Mouse (Mus musculus): ENCODE measurements at regions not wholly inside any gene's neighbourhood (a gene's known extent, or its start where the extent isn't known, plus 50 kb on each side); places are given as distances from the start of the nearest gene placed in this dataset.
"Not testable (repeated sequence)": the region's sequence is repeated elsewhere in the genome, so short reads cannot be mapped to it uniquely, and the experiment has no call there.

DNA sequence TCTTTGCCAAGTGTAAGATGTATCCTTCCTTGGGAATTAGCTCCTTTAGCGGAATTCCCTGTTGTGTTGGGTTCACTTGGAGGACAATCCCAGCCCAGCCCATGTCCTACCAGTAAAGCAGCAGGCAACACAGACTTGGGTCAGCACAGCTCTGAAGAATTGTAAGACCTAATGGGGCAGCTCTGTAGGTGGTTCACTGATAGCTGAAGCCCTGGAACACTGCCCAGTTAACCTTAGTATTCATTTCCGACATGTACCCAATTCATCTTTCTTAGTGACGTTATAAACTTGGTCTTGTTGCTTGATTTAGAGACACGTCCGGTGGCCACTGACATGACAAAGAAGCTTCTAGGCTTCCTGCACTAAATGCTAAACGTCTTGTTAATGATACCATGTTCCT is 90.9 kb upstream of the Ccdc122 start:
- H3K9me3 ChIP-seq (ENCODE audit: control insufficient read depth, low read length) = no peaks in the 10 kb centered on the region
- H3K27ac ChIP-seq (ENCODE audit: low read depth, low read length) = no peak overlapping the region
- peaks cover 6% of the 10 kb centered on the region; the same call in 1 of the 2 replicates for H3K4me1 ChIP-seq (ENCODE audit: control insufficient read depth, insufficient read depth, low read length)
- H3K4me3 ChIP-seq (ENCODE audit: low read depth, low read length) = no peak overlapping the region
- 56% methylated on average over 6 of the region's 6 CpGs for WGBS
- H3K4me2 ChIP-seq (ENCODE audit: low read depth, low read length) = no peak overlapping the region
- no peaks in the 10 kb centered on the region for H3K36me3 ChIP-seq (ENCODE audit: control insufficient read depth, insufficient read depth, low read length)
- no peaks in the 10 kb centered on the region for H3K27me3 ChIP-seq (ENCODE audit: control insufficient read depth, insufficient read depth, low read length)
- H3K9ac ChIP-seq (replicated peaks; ENCODE audit: low read depth, low read length) = no peak overlapping the region
- ATAC-seq (ENCODE audit: low read depth) = no peak

DNA sequence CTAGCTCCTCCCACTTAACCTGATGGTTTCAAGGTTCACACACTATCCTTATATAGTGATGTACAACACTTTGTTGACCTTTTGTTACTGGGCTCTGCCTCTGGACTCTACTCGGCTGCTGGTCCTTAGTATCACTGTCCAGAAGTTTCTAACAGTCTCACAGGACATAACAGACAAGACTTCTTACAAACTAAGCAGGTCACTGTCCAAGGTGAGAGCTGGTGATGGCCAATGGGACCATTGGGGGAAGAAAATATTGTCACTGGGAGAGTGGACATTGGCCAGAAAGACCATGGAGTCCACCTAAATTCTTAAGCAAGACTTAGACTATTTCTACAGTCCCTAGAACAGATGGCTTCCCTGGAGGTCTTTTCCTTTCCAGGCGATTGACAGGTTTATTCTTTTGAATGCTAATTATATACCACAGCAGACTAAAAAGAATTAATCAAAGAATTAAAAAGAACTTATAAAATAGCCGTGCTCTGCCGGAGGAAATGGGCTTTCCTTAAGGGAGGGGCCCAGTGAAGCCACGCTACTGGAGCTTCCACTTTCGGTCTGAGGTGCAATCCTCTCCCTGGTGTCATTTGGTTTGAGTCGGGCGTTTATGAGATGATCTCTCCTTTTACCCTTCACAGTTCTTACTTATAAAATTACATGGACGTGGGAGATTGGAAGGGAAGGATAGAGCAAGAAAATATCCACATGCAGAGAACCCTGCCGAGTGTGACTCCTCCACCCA is 94.9 kb upstream of the Ccdc122 start:
- H3K4me2 ChIP-seq (ENCODE audit: low read depth, low read length) = no peak overlapping the region
- H3K36me3 ChIP-seq (ENCODE audit: control insufficient read depth, insufficient read depth, low read length) = no peaks in the 10 kb centered on the region
- no peak for ATAC-seq (ENCODE audit: low read depth)
- no peak overlapping the region for H3K27ac ChIP-seq (ENCODE audit: low read depth, low read length)
- no peaks in the 10 kb centered on the region for H3K9me3 ChIP-seq (ENCODE audit: control insufficient read depth, low read length)
- no peak overlapping the region for H3K9ac ChIP-seq (replicated peaks; ENCODE audit: low read depth, low read length)
- H3K4me1 ChIP-seq (ENCODE audit: control insufficient read depth, insufficient read depth, low read length) = no peaks in the 10 kb centered on the region
- H3K4me3 ChIP-seq (ENCODE audit: low read depth, low read length) = no peak overlapping the region
- H3K27me3 ChIP-seq (ENCODE audit: control insufficient read depth, insufficient read depth, low read length) = no peaks in the 10 kb centered on the region
- 84% methylated on average over 10 of the region's 10 CpGs for WGBS

DNA sequence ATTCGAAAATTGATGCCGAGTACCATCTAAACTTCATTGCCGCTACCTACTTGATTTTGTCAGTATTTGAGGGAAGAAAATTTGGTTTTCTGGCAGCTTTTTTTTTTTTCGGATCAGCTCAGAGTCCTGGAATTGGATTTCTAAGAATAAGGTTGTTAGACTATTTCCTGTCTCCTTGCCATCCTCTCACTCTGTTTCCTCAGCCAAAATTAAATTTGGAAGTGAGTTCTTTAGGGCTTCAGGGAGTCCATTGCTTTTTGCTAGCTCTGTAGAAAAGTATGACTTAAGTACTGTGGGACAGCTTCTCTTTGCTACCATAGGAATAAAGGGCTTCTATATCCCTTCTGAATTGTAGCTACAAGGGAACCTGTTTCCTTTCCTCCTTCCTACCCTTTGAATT is 96.1 kb upstream of the Ccdc122 start:
- Histone ChIP-seq H3K9me3 (ENCODE audit: control insufficient read depth, low read length) (no peaks in the 10 kb centered on the region), H3K4me3 (ENCODE audit: low read depth, low read length) (no peak overlapping the region), H3K27ac (ENCODE audit: low read depth, low read length) (no peak overlapping the region), H3K36me3 (ENCODE audit: control insufficient read depth, insufficient read depth, low read length) (no peaks in the 10 kb centered on the region), H3K4me1 (ENCODE audit: control insufficient read depth, insufficient read depth, low read length) (no peaks in the 10 kb centered on the region), H3K27me3 (ENCODE audit: control insufficient read depth, insufficient read depth, low read length) (no peaks in the 10 kb centered on the region), H3K4me2 (ENCODE audit: low read depth, low read length) (no peak overlapping the region), H3K9ac (replicated peaks; ENCODE audit: low read depth, low read length) (no peak overlapping the region)
- no peak for ATAC-seq (ENCODE audit: low read depth)
- WGBS = 93% methylated on average over 4 of the region's 4 CpGs

DNA sequence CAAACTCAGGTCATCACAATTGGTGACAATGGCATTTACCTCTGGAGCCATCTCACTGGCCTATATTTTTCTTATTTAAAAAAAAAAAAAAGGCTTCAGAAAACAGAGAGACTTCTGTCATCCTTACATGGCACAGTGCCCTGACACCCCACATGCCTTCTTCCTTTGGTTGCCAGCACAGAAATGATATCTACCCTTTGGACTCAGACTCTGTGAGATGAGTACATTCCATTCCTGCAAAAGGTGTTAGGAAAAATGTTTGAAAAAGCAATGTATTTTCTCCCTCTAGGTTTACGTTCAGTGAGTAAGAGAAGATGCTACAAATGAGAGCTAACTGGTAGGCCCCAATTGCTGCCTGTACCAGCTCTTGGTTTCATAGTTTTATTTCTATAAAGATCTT is 99.9 kb upstream of the Ccdc122 start:
- no peaks in the 10 kb centered on the region for H3K4me1 ChIP-seq (ENCODE audit: control insufficient read depth, insufficient read depth, low read length)
- H3K9ac ChIP-seq (replicated peaks; ENCODE audit: low read depth, low read length) = no peak overlapping the region
- no peaks in the 10 kb centered on the region for H3K27me3 ChIP-seq (ENCODE audit: control insufficient read depth, insufficient read depth, low read length)
- no peak overlapping the region for H3K4me2 ChIP-seq (ENCODE audit: low read depth, low read length)
- no peaks in the 10 kb centered on the region for H3K9me3 ChIP-seq (ENCODE audit: control insufficient read depth, low read length)
- no peaks in the 10 kb centered on the region for H3K36me3 ChIP-seq (ENCODE audit: control insufficient read depth, insufficient read depth, low read length)
- no peak for ATAC-seq (ENCODE audit: low read depth)
- H3K4me3 ChIP-seq (ENCODE audit: low read depth, low read length) = no peak overlapping the region
- no peak overlapping the region for H3K27ac ChIP-seq (ENCODE audit: low read depth, low read length)
- 90% methylated on average over 1 of the region's 1 CpGs for WGBS

DNA sequence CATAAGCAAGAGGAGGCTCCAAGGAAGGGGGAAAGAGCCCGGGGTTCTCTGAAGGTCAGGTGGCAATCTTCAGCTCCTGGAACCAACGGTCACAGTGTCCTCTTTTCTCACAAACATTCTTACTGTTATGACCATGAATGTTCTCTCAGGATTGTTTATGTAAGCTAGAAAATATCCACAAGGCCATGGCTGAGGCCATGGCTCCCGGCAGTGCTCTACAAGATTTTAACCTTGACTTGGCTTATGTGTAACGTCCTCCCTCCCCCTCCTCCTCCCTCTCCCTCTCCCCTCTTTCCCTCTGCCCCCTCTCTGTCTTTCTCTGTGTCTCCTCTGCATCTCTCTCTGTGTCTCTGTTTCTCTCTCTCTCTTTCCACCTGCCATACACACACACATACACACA is 100.5 kb upstream of the Ccdc122 start:
- H3K4me3 ChIP-seq (ENCODE audit: low read depth, low read length); H3K9ac ChIP-seq (replicated peaks; ENCODE audit: low read depth, low read length); H3K4me2 ChIP-seq (ENCODE audit: low read depth, low read length); H3K27ac ChIP-seq (ENCODE audit: low read depth, low read length); H3K9me3 ChIP-seq (ENCODE audit: control insufficient read depth, low read length); H3K4me1 ChIP-seq (ENCODE audit: control insufficient read depth, insufficient read depth, low read length); ATAC-seq (ENCODE audit: low read depth); H3K27me3 ChIP-seq (ENCODE audit: control insufficient read depth, insufficient read depth, low read length); H3K36me3 ChIP-seq (ENCODE audit: control insufficient read depth, insufficient read depth, low read length): not testable (repeated sequence)
- 68% methylated on average over 4 of the region's 4 CpGs for whole genome bisulfite sequencing

DNA sequence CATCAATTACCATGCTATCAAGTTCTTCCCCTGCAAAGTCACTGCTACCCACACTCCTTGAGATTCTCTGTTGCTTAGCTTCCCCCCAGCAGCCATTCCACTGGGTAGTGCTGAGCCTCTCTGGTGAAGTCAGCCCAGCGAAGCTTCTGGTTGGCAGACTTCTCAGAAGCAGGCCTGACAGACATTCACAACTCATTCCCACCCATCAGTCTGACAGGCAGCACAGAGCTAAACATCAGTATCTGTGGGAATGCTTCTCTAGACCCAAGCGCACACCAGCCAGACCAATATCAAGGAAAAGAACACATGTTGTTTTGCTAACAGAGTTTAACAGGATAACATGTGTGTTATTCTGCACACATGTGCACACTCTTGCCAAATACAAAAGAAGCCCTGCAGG is 101.1 kb upstream of the Ccdc122 start:
- Histone ChIP-seq H3K4me2 (ENCODE audit: low read depth, low read length) (no peak overlapping the region), H3K9me3 (ENCODE audit: control insufficient read depth, low read length) (no peaks in the 10 kb centered on the region), H3K4me1 (ENCODE audit: control insufficient read depth, insufficient read depth, low read length) (no peaks in the 10 kb centered on the region), H3K9ac (replicated peaks; ENCODE audit: low read depth, low read length) (no peak overlapping the region), H3K27ac (ENCODE audit: low read depth, low read length) (no peak overlapping the region), H3K36me3 (ENCODE audit: control insufficient read depth, insufficient read depth, low read length) (no peaks in the 10 kb centered on the region), H3K4me3 (ENCODE audit: low read depth, low read length) (no peak overlapping the region), H3K27me3 (ENCODE audit: control insufficient read depth, insufficient read depth, low read length) (no peaks in the 10 kb centered on the region)
- 90% methylated on average over 2 of the region's 2 CpGs for WGBS
- no peak for ATAC-seq (ENCODE audit: low read depth)

- no peaks in the 10 kb centered on the region for H3K36me3 ChIP-seq (ENCODE audit: control insufficient read depth, insufficient read depth, low read length)
- no peak overlapping the region for H3K4me2 ChIP-seq (ENCODE audit: low read depth, low read length)
- no peak overlapping the region for H3K4me3 ChIP-seq (ENCODE audit: low read depth, low read length)
- WGBS = 78% methylated on average over 6 of the region's 6 CpGs
- no peaks in the 10 kb centered on the region for H3K27me3 ChIP-seq (ENCODE audit: control insufficient read depth, insufficient read depth, low read length)
- no peaks in the 10 kb centered on the region for H3K4me1 ChIP-seq (ENCODE audit: control insufficient read depth, insufficient read depth, low read length)
- no peak for ATAC-seq (ENCODE audit: low read depth)
- no peak overlapping the region for H3K27ac ChIP-seq (ENCODE audit: low read depth, low read length)
- H3K9ac ChIP-seq (replicated peaks; ENCODE audit: low read depth, low read length) = no peak overlapping the region
- no peaks in the 10 kb centered on the region for H3K9me3 ChIP-seq (ENCODE audit: control insufficient read depth, low read length)
Measured at GRCm38 (mm10) chr14:76932890-76933289, 103.7 kb upstream of the Ccdc122 start.

DNA sequence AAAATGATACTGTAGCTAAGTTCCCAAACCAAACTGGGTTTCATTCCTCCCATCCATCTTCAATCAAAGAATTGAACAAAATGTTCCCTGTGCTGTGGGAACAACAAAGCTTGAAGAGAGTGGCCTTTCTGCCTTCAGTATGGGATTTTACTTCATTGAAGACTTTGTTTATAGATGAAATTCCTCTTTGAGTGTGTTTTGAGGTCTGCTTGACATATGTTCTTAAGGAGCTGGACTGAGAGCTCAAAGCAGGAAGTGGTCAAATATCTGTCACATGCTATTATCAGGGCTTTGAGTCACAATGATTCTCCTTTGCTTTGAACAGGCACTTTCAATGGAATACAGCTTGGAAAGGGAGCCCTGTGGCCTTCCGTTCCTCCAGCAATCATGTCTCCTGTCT is 105.2 kb upstream of the Ccdc122 start:
- ATAC-seq (ENCODE audit: low read depth) = no peak
- no peaks in the 10 kb centered on the region for H3K4me1 ChIP-seq (ENCODE audit: control insufficient read depth, insufficient read depth, low read length)
- 84% methylated on average over 1 of the region's 1 CpGs for WGBS
- H3K9me3 ChIP-seq (ENCODE audit: control insufficient read depth, low read length) = no peaks in the 10 kb centered on the region
- no peak overlapping the region for H3K27ac ChIP-seq (ENCODE audit: low read depth, low read length)
- H3K36me3 ChIP-seq (ENCODE audit: control insufficient read depth, insufficient read depth, low read length) = no peaks in the 10 kb centered on the region
- H3K4me2 ChIP-seq (ENCODE audit: low read depth, low read length) = no peak overlapping the region
- H3K4me3 ChIP-seq (ENCODE audit: low read depth, low read length) = no peak overlapping the region
- no peaks in the 10 kb centered on the region for H3K27me3 ChIP-seq (ENCODE audit: control insufficient read depth, insufficient read depth, low read length)
- no peak overlapping the region for H3K9ac ChIP-seq (replicated peaks; ENCODE audit: low read depth, low read length)

GRCm38 (mm10) chr14:76929562-76929961 is 107.0 kb upstream of the Ccdc122 start:
- no peaks in the 10 kb centered on the region for H3K27me3 ChIP-seq (ENCODE audit: control insufficient read depth, insufficient read depth, low read length)
- H3K36me3 ChIP-seq (ENCODE audit: control insufficient read depth, insufficient read depth, low read length) = no peaks in the 10 kb centered on the region
- H3K9ac ChIP-seq (replicated peaks; ENCODE audit: low read depth, low read length) = no peak overlapping the region
- ATAC-seq (ENCODE audit: low read depth) = no peak
- 84% methylated on average over 3 of the region's 3 CpGs for WGBS
- H3K4me2 ChIP-seq (ENCODE audit: low read depth, low read length) = no peak overlapping the region
- H3K9me3 ChIP-seq (ENCODE audit: control insufficient read depth, low read length) = no peaks in the 10 kb centered on the region
- no peak overlapping the region for H3K4me3 ChIP-seq (ENCODE audit: low read depth, low read length)
- H3K27ac ChIP-seq (ENCODE audit: low read depth, low read length) = no peak overlapping the region
- H3K4me1 ChIP-seq (ENCODE audit: control insufficient read depth, insufficient read depth, low read length) = no peaks in the 10 kb centered on the region

Data from neural tube, embryonic 14.5 days (tissue).